Mouse (Mus musculus): ENCODE measurements at regions not wholly inside any gene's neighbourhood (a gene's known extent, or its start where the extent isn't known, plus 50 kb on each side); places are given as distances from the start of the nearest gene placed in this dataset.

- DNase-seq (ENCODE audit: extremely low read depth, low read depth) = no peak
Measured at GRCm38 (mm10) chr5:141054991-141055390, 54.6 kb upstream of the Card11 start.

GRCm38 (mm10) chr5:141055596-141056343, 55.4 kb upstream of the Card11 start:
- DNase-seq (ENCODE audit: extremely low read depth, low read depth) = peak; percentile 2

- no peak for DNase-seq (ENCODE audit: extremely low read depth, low read depth)
Measured at GRCm38 (mm10) chr5:141058141-141058540, 57.8 kb upstream of the Card11 start.

- no peak for DNase-seq (ENCODE audit: extremely low read depth, low read depth)
Measured at GRCm38 (mm10) chr5:141058863-141059262, 58.5 kb upstream of the Card11 start.

- no peak for DNase-seq (ENCODE audit: extremely low read depth, low read depth)
Measured at GRCm38 (mm10) chr5:141062144-141062543, 61.8 kb upstream of the Card11 start.

- DNase-seq (ENCODE audit: extremely low read depth, low read depth) = no peak
Measured at GRCm38 (mm10) chr5:141067561-141067960, 67.2 kb upstream of the Card11 start.

- no peak for DNase-seq (ENCODE audit: extremely low read depth, low read depth)
Measured at GRCm38 (mm10) chr5:141074457-141074856, 74.1 kb upstream of the Card11 start.

GRCm38 (mm10) chr5:141076158-141076557, 75.8 kb upstream of the Card11 start:
- no peak for DNase-seq (ENCODE audit: extremely low read depth, low read depth)

- DNase-seq (ENCODE audit: extremely low read depth, low read depth) = no peak
Measured at GRCm38 (mm10) chr5:141076942-141077341, 76.6 kb upstream of the Card11 start.

GRCm38 (mm10) chr5:141080896-141081295, 80.5 kb upstream of the Card11 start:
- DNase-seq (ENCODE audit: extremely low read depth, low read depth) = no peak

- no peak for DNase-seq (ENCODE audit: extremely low read depth, low read depth)
Measured at GRCm38 (mm10) chr5:141084056-141084730, 83.8 kb upstream of the Card11 start.

- DNase-seq (ENCODE audit: extremely low read depth, low read depth) = no peak
Measured at GRCm38 (mm10) chr5:141084746-141085145, 84.4 kb upstream of the Card11 start.

- no peak for DNase-seq (ENCODE audit: extremely low read depth, low read depth)
Measured at GRCm38 (mm10) chr5:141091676-141092075, 91.3 kb upstream of the Card11 start.

- no peak for DNase-seq (ENCODE audit: extremely low read depth, low read depth)
Measured at GRCm38 (mm10) chr5:141093641-141094040, 93.3 kb upstream of the Card11 start.

GRCm38 (mm10) chr5:141097878-141098277, 97.5 kb upstream of the Card11 start:
- no peak for DNase-seq (ENCODE audit: extremely low read depth, low read depth)

- DNase-seq (ENCODE audit: extremely low read depth, low read depth) = no peak
Measured at GRCm38 (mm10) chr5:141111666-141112065, 111.3 kb upstream of the Card11 start.

GRCm38 (mm10) chr5:141115273-141115904, 115.0 kb upstream of the Card11 start:
- DNase-seq (ENCODE audit: extremely low read depth, low read depth) = no peak

- no peak for DNase-seq (ENCODE audit: extremely low read depth, low read depth)
Measured at GRCm38 (mm10) chr5:141115963-141116362, 115.6 kb upstream of the Card11 start.

GRCm38 (mm10) chr5:141125870-141126269, 115.4 kb upstream of the Sdk1 start:
- no peak for DNase-seq (ENCODE audit: extremely low read depth, low read depth)

GRCm38 (mm10) chr5:141126536-141126935, 114.8 kb upstream of the Sdk1 start:
- no peak for DNase-seq (ENCODE audit: extremely low read depth, low read depth)

- DNase-seq (ENCODE audit: extremely low read depth, low read depth) = no peak
Measured at GRCm38 (mm10) chr5:141131036-141131435, 110.3 kb upstream of the Sdk1 start.

GRCm38 (mm10) chr5:141131906-141132305, 109.4 kb upstream of the Sdk1 start:
- DNase-seq (ENCODE audit: extremely low read depth, low read depth) = no peak

All from MEL-GATA-1-ER (cell line).